Mouse (Mus musculus) heart, postnatal 0 days (tissue): Measurements from ENCODE around the gene Atp6v0a1. TPM values are rescaled to one million over a fixed set of nuclear protein-coding genes. Genes with fewer than 3 reads are reported as not detected.

Source experiments
- ATAC-seq: fragments of 200-750 bp; cut with Nextera tagmentation; 2 replicates; pipeline ENCODE4 v1.8.0; 2017; ENCODE audit warnings: low read depth, moderate number of reproducible peaks, moderate library complexity; ENCODE audit not compliant: insufficient read depth
- DNase-seq: peaks from one replicate; pipeline ENCODE4 v3.0.0-alpha.2; 2016; ENCODE audit warnings: low spot score
- H3K27ac ChIP-seq: fragments of 300-500 bp; sonication (generic); 2 replicates; pipeline ENCODE4 v1.5.1; 2014; ENCODE audit warnings: low read depth, mild to moderate bottlenecking
- H3K27me3 ChIP-seq: fragments of 300-500 bp; sonication (generic); 2 replicates; pipeline ENCODE4 v1.6.1; 2014; ENCODE audit warnings: low read length, mixed read lengths; ENCODE audit not compliant: control insufficient read depth, insufficient read depth
- H3K36me3 ChIP-seq: fragments of 300-500 bp; sonication (generic); replicated peaks from 2 replicates; pipeline ENCODE4 v1.6.1; 2014; ENCODE audit warnings: low read length, mixed read lengths; ENCODE audit not compliant: control insufficient read depth, insufficient read depth
- H3K4me1 ChIP-seq: fragments of 300-500 bp; sonication (generic); 2 replicates; pipeline ENCODE4 v1.6.1; 2014; ENCODE audit warnings: antibody characterized with exemption; ENCODE audit not compliant: control insufficient read depth, insufficient read depth
- H3K4me2 ChIP-seq: fragments of 300-500 bp; sonication (generic); 2 replicates; pipeline ENCODE4 v1.6.1; 2014; ENCODE audit warnings: low read depth, mild to moderate bottlenecking, low read length, moderate library complexity
- H3K4me3 ChIP-seq: fragments of 300-500 bp; sonication (generic); 2 replicates; pipeline ENCODE4 v1.5.1; 2014; ENCODE audit warnings: low read depth, low read length
- H3K9ac ChIP-seq: fragments of 300-500 bp; sonication (generic); replicated peaks from 2 replicates; pipeline ENCODE4 v1.6.1; 2014; ENCODE audit warnings: low read depth, low read length, mixed read lengths
- H3K9me3 ChIP-seq: fragments of 300-500 bp; sonication (generic); replicated peaks from 2 replicates; pipeline ENCODE4 v1.6.1; 2016; ENCODE audit warnings: low read length; ENCODE audit not compliant: control insufficient read depth
- CTCF ChIP-seq: IDR thresholded peaks from 2 replicates; pipeline ENCODE4 v1.5.1; 2016; ENCODE audit warnings: antibody characterized with exemption, control low read depth, low read depth
- EP300 ChIP-seq: IDR thresholded peaks from 2 replicates; pipeline ENCODE4 v1.6.1; 2016; ENCODE audit warnings: antibody characterized with exemption, low read depth
- WGBS: fragments of 180-500 bp; shearing (Covaris S2); extraction: QIAGEN DNeasy Blood & Tissue Kit; methylation state at CpG from one replicate; pipeline ENCODE4 v1.1.7; 2014; 5-methylcytosine and 5-hydroxymethylcytosine counted together
- polyA plus RNA-seq: library from polyadenylated mRNA; unstranded; fragments of >200 nt; fragmentation: Nextera tagmentation; extraction: Ambion mirVana; gene quantifications from 2 replicates; pipeline ENCODE4 v1.2.1, GENCODE M21; 2015
- total RNA-seq: library from RNA; depleted of rRNA; stranded (reverse); fragments of >200 nt; gene quantifications from 2 replicates; pipeline ENCODE4 v1.2.3, GENCODE M21; 2014; ENCODE audit warnings: low replicate concordance

The Atp6v0a1 gene
- total and polyA plus RNA-seq, 2 experiments from 2014 or later, result 50.3 to 57.1 TPM

DNA sequence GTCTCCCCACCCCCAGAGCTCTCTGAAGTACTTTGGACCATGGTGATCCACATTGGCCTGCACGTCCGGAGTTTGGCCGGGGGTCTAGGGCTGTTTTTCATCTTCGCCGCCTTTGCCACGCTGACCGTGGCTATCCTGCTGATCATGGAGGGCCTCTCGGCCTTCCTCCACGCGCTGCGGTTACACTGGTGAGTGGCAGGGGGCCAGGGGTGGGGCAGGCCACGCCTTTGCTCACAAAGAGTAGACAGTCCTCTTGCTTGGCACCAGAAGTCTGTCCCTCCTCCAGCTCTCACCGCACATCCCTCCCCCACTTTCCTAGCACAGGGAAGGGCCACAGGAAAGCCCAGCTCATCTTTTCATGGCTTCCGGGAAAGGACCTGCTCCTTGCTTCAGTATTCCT lies 46.2 kb downstream of the Atp6v0a1 start:
- Histone ChIP-seq H3K4me3 (no peak overlapping the region), H3K9me3 (no peaks in the 10 kb centered on the region), H3K4me1 (peaks cover 37% of the 10 kb centered on the region), H3K27ac (0 out of 2 replicates have a peak overlapping the region, but pooled peaks have one; percentile 83), H3K9ac (no peak overlapping the region; the same call in 1 of the 2 replicates), H3K27me3 (no peaks in the 10 kb centered on the region), H3K4me2 (no peak overlapping the region), H3K36me3 (peaks cover 31% of the 10 kb centered on the region)
- WGBS, result 64% methylated on average over 14 of the region's 14 CpGs
- DNase-seq, result no peak
- ATAC-seq, result no peak
- TF ChIP-seq EP300, result no peak
- TF ChIP-seq CTCF, result no peak

- DNase-seq (peak; percentile 88), ATAC-seq (peak; percentile 56)
- 19% methylated on average over 8 of the region's 8 CpGs for WGBS
- Histone ChIP-seq H3K9ac (no peak overlapping the region), H3K27ac (peak overlapping the region; percentile 83), H3K4me3 (no peak overlapping the region), H3K36me3 (peaks cover 25% of the 10 kb centered on the region; the same call in 1 of the 2 replicates), H3K9me3 (no peaks in the 10 kb centered on the region), H3K4me2 (no peak overlapping the region), H3K27me3 (no peaks in the 10 kb centered on the region), H3K4me1 (peaks cover 52% of the 10 kb centered on the region)
- TF ChIP-seq CTCF, result no peak
- TF ChIP-seq EP300, result no peak
Measured at GRCm38 (mm10) chr11:101056885-101057284, 47.6 kb downstream of the Atp6v0a1 start.

DNA sequence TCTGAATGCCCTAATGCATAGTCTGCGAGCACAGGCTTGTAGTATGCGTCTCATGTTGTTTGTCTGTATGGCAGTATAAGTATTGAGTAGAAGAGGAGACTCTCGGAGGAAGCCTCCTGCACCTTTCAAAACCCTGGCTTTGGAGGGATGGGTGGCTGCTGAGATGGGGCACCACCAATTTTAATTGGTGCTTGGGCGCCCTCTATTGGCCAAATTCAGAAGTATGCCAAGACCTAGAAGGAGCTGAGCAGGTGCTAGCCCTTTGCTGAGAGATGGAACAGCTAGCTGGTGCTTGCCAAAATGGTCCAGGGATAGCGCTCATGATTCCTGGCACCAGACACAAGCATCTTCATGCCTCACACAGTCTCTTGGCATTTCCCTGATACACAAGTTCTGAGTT lies 48.6 kb downstream of the Atp6v0a1 start:
- Histone ChIP-seq H3K4me2 (no peak overlapping the region), H3K9ac (no peak overlapping the region), H3K27me3 (no peaks in the 10 kb centered on the region), H3K4me1 (peaks cover 62% of the 10 kb centered on the region), H3K9me3 (no peaks in the 10 kb centered on the region), H3K27ac (peak overlapping the region; percentile 93), H3K36me3 (peaks cover 25% of the 10 kb centered on the region; the same call in 1 of the 2 replicates), H3K4me3 (no peak overlapping the region)
- ATAC-seq, result 0 out of 2 replicates have a peak, but pooled peaks have one; percentile 12
- TF ChIP-seq EP300 (no peak), CTCF (peak; percentile 78)
- DNase-seq, result peak; percentile 76
- WGBS, result 23% methylated on average over 5 of the region's 5 CpGs

DNA sequence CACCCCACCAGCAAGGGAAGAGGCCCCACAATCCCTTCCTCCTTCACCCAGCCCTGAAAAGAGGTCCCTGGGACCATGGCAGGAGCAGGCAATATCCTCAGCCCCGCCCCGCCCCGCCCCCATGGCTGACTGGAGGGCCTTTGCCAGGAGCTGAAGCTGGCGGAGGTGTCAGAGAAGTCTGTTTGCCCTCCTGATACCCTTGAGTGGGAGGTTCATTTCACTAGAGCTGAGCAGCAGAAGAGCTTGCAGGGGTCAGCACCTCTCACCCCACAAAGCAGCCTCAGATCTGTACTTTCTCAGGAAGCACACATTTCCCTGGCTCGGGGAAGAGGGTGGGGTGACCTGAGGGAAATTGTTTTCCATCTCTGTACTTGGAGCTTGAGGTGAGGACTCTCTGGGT lies 49.5 kb downstream of the Atp6v0a1 start:
- no peak overlapping the region for H3K4me3 ChIP-seq
- 25% methylated on average over 3 of the region's 5 CpGs for WGBS
- no peak overlapping the region for H3K4me2 ChIP-seq
- no peak overlapping the region for H3K9ac ChIP-seq
- DNase-seq, result peak; percentile 81
- peaks cover 24% of the 10 kb centered on the region; the same call in 1 of the 2 replicates for H3K36me3 ChIP-seq
- H3K9me3 ChIP-seq, result no peaks in the 10 kb centered on the region
- peaks cover 70% of the 10 kb centered on the region for H3K4me1 ChIP-seq
- TF ChIP-seq CTCF (no peak), EP300 (peak; percentile 80)
- H3K27me3 ChIP-seq, result no peaks in the 10 kb centered on the region
- peak overlapping the region; percentile 93 for H3K27ac ChIP-seq
- ATAC-seq, result peak; percentile 29

- Histone ChIP-seq H3K9ac (no peak overlapping the region), H3K27me3 (no peaks in the 10 kb centered on the region), H3K4me1 (peaks cover 72% of the 10 kb centered on the region), H3K4me3 (no peak overlapping the region), H3K36me3 (peaks cover 19% of the 10 kb centered on the region; the same call in 1 of the 2 replicates), H3K27ac (peak overlapping the region; percentile 93), H3K9me3 (no peaks in the 10 kb centered on the region), H3K4me2 (no peak overlapping the region)
- ATAC-seq (no peak), DNase-seq (no peak)
- TF ChIP-seq EP300 (no peak), CTCF (no peak)
- 73% methylated on average over 10 of the region's 10 CpGs for WGBS
Measured at GRCm38 (mm10) chr11:101059473-101059872, 50.2 kb downstream of the Atp6v0a1 start.

DNA sequence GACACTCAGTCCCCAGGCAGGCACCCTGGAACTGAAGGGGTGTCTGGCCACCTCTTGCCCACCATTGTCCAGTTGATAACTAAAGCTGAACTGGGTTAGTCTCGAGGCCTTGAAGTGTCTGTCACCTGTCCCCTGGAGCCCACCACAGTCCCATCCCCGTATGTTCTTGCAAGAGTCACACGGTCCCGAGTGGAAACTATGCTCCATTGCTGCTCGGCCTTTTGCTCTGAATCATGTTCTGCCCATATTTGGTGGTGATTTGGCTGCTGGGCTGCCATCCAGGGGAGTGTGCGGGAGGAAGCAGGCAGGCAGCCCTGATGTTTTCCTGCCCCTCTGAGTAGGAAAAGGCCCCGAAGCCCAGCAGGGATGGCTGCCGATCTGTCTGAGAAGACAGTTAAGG lies 50.9 kb downstream of the Atp6v0a1 start:
- 4% methylated on average over 8 of the region's 8 CpGs for WGBS
- H3K9ac ChIP-seq, result peak overlapping the region; percentile 24; the same call in 1 of the 2 replicates
- ATAC-seq, result peak; percentile 21
- no peak overlapping the region for H3K4me3 ChIP-seq
- TF ChIP-seq EP300 (0 out of 2 replicates have a peak, but pooled peaks have one; percentile 63), CTCF (0 out of 2 replicates have a peak, but pooled peaks have one; percentile 3)
- DNase-seq, result peak; percentile 87
- peak overlapping the region; percentile 93 for H3K27ac ChIP-seq
- H3K36me3 ChIP-seq, result peaks cover 14% of the 10 kb centered on the region; the same call in 1 of the 2 replicates
- no peak overlapping the region for H3K4me2 ChIP-seq
- H3K9me3 ChIP-seq, result no peaks in the 10 kb centered on the region
- no peaks in the 10 kb centered on the region for H3K27me3 ChIP-seq
- H3K4me1 ChIP-seq, result peaks cover 79% of the 10 kb centered on the region
